Mouse (Mus musculus): ENCODE results near the gene Tbc1d16. TPM values are rescaled to one million over a fixed set of nuclear protein-coding genes. Genes with fewer than 3 reads are reported as not detected.

Tbc1d16 gene
- polyA plus RNA-seq, 1 experiment from 2014 or later: 20.9 TPM

GRCm38 (mm10) chr11:119130081-119130765, 98.1 kb downstream of the Tbc1d16 start:
- Histone ChIP-seq H3K27me3 (peaks cover 10% of the 10 kb centered on the region; the same call in 1 of the 2 replicates), H3K4me1 (peaks cover 74% of the 10 kb centered on the region), H3K27ac (no peak overlapping the region), H3K4me2 (peak overlapping the region; percentile 8; the same call in 1 of the 2 replicates), H3K4me3 (no peak overlapping the region), H3K36me3 (no peaks in the 10 kb centered on the region), H3K9me3 (no peaks in the 10 kb centered on the region), H3K9ac (no peak overlapping the region)
- 11% methylated on average over 24 of the region's 24 CpGs for WGBS
- ATAC-seq (ENCODE audit: borderline replicate concordance, extremely low read depth, low FRiP score, low TSS enrichment): no peak

- H3K9me3 ChIP-seq: no peaks in the 10 kb centered on the region
- 50% methylated on average over 18 of the region's 18 CpGs for WGBS
- H3K36me3 ChIP-seq: no peaks in the 10 kb centered on the region
- peak overlapping the region; percentile 82; the same call in 1 of the 2 replicates for H3K27ac ChIP-seq
- H3K9ac ChIP-seq: no peak overlapping the region
- 0 out of 2 replicates have a peak overlapping the region, but pooled peaks have one; percentile 8 for H3K4me2 ChIP-seq
- no peak overlapping the region for H3K4me3 ChIP-seq
- H3K4me1 ChIP-seq: peaks cover 69% of the 10 kb centered on the region
- H3K27me3 ChIP-seq: peaks cover 10% of the 10 kb centered on the region; the same call in 1 of the 2 replicates
- ATAC-seq (ENCODE audit: borderline replicate concordance, extremely low read depth, low FRiP score, low TSS enrichment): no peak
Measured at GRCm38 (mm10) chr11:119129281-119130058, 98.8 kb downstream of the Tbc1d16 start.

- 46% methylated on average over 11 of the region's 11 CpGs for WGBS
- Histone ChIP-seq H3K4me1 (peaks cover 63% of the 10 kb centered on the region), H3K27ac (peak overlapping the region; percentile 82), H3K27me3 (peaks cover 10% of the 10 kb centered on the region; the same call in 1 of the 2 replicates), H3K4me2 (peak overlapping the region; percentile 7; the same call in 1 of the 2 replicates), H3K4me3 (no peak overlapping the region), H3K9ac (no peak overlapping the region; the same call in 1 of the 2 replicates), H3K9me3 (no peaks in the 10 kb centered on the region), H3K36me3 (no peaks in the 10 kb centered on the region)
- ATAC-seq (ENCODE audit: borderline replicate concordance, extremely low read depth, low FRiP score, low TSS enrichment): no peak
Measured at GRCm38 (mm10) chr11:119128668-119129280, 99.5 kb downstream of the Tbc1d16 start.

GRCm38 (mm10) chr11:119127686-119128473, 100.4 kb downstream of the Tbc1d16 start:
- 33% methylated on average over 9 of the region's 9 CpGs for WGBS
- ATAC-seq (ENCODE audit: borderline replicate concordance, extremely low read depth, low FRiP score, low TSS enrichment): peak; percentile 63
- Histone ChIP-seq H3K4me1 (peaks cover 56% of the 10 kb centered on the region), H3K27me3 (peaks cover 10% of the 10 kb centered on the region; the same call in 1 of the 2 replicates), H3K9ac (no peak overlapping the region; the same call in 1 of the 2 replicates), H3K36me3 (no peaks in the 10 kb centered on the region), H3K4me2 (peak overlapping the region; percentile 7; the same call in 1 of the 2 replicates), H3K4me3 (no peak overlapping the region), H3K27ac (peak overlapping the region; percentile 82), H3K9me3 (no peaks in the 10 kb centered on the region)

GRCm38 (mm10) chr11:119127147-119127546, 101.2 kb downstream of the Tbc1d16 start:
- H3K9ac ChIP-seq: no peak overlapping the region
- H3K4me2 ChIP-seq: 0 out of 2 replicates have a peak overlapping the region, but pooled peaks have one; percentile 4
- H3K36me3 ChIP-seq: no peaks in the 10 kb centered on the region
- peaks cover 10% of the 10 kb centered on the region; the same call in 1 of the 2 replicates for H3K27me3 ChIP-seq
- H3K4me1 ChIP-seq: peaks cover 56% of the 10 kb centered on the region
- H3K9me3 ChIP-seq: no peaks in the 10 kb centered on the region
- peak overlapping the region; percentile 82 for H3K27ac ChIP-seq
- 36% methylated on average over 12 of the region's 12 CpGs for WGBS
- H3K4me3 ChIP-seq: no peak overlapping the region
- ATAC-seq (ENCODE audit: borderline replicate concordance, extremely low read depth, low FRiP score, low TSS enrichment): no peak

- Histone ChIP-seq H3K36me3 (no peaks in the 10 kb centered on the region), H3K4me1 (peaks cover 56% of the 10 kb centered on the region), H3K27ac (peak overlapping the region; percentile 82), H3K9me3 (no peaks in the 10 kb centered on the region), H3K9ac (peak overlapping the region; percentile 14; the same call in 1 of the 2 replicates), H3K4me3 (no peak overlapping the region), H3K27me3 (peaks cover 10% of the 10 kb centered on the region; the same call in 1 of the 2 replicates), H3K4me2 (peak overlapping the region; percentile 32)
- WGBS: 25% methylated on average over 23 of the region's 23 CpGs
- peak; percentile 87 for ATAC-seq (ENCODE audit: borderline replicate concordance, extremely low read depth, low FRiP score, low TSS enrichment)
Measured at GRCm38 (mm10) chr11:119125929-119126861, 102.1 kb downstream of the Tbc1d16 start.

GRCm38 (mm10) chr11:119124536-119124935, 103.8 kb downstream of the Tbc1d16 start:
- no peaks in the 10 kb centered on the region for H3K36me3 ChIP-seq
- H3K4me3 ChIP-seq: no peak overlapping the region
- no peak for ATAC-seq (ENCODE audit: borderline replicate concordance, extremely low read depth, low FRiP score, low TSS enrichment)
- 84% methylated on average over 6 of the region's 6 CpGs for WGBS
- no peaks in the 10 kb centered on the region for H3K9me3 ChIP-seq
- peaks cover 9% of the 10 kb centered on the region; the same call in 1 of the 2 replicates for H3K27me3 ChIP-seq
- no peak overlapping the region for H3K4me2 ChIP-seq
- no peak overlapping the region for H3K9ac ChIP-seq
- peaks cover 46% of the 10 kb centered on the region for H3K4me1 ChIP-seq
- H3K27ac ChIP-seq: no peak overlapping the region

GRCm38 (mm10) chr11:119123522-119124319, 104.6 kb downstream of the Tbc1d16 start:
- Histone ChIP-seq H3K4me2 (no peak overlapping the region), H3K9ac (no peak overlapping the region), H3K27ac (no peak overlapping the region), H3K36me3 (no peaks in the 10 kb centered on the region), H3K4me1 (peaks cover 37% of the 10 kb centered on the region), H3K9me3 (no peaks in the 10 kb centered on the region), H3K27me3 (peaks cover under 1% of the 10 kb centered on the region; the same call in 1 of the 2 replicates), H3K4me3 (no peak overlapping the region)
- ATAC-seq (ENCODE audit: borderline replicate concordance, extremely low read depth, low FRiP score, low TSS enrichment): no peak
- 67% methylated on average over 5 of the region's 5 CpGs for WGBS

- Histone ChIP-seq H3K9ac (no peak overlapping the region), H3K4me2 (no peak overlapping the region), H3K9me3 (no peaks in the 10 kb centered on the region), H3K27ac (no peak overlapping the region), H3K27me3 (no peaks in the 10 kb centered on the region), H3K4me1 (peaks cover 24% of the 10 kb centered on the region), H3K4me3 (no peak overlapping the region), H3K36me3 (no peaks in the 10 kb centered on the region)
- ATAC-seq (ENCODE audit: borderline replicate concordance, extremely low read depth, low FRiP score, low TSS enrichment): no peak
- 68% methylated on average over 5 of the region's 5 CpGs for WGBS
Measured at GRCm38 (mm10) chr11:119122396-119122795, 105.9 kb downstream of the Tbc1d16 start.

GRCm38 (mm10) chr11:119118905-119119304, 109.4 kb downstream of the Tbc1d16 start:
- Histone ChIP-seq H3K27ac (no peak overlapping the region), H3K4me2 (no peak overlapping the region), H3K9me3 (no peaks in the 10 kb centered on the region), H3K4me1 (no peaks in the 10 kb centered on the region; the same call in 1 of the 2 replicates), H3K4me3 (no peak overlapping the region), H3K27me3 (no peaks in the 10 kb centered on the region), H3K36me3 (no peaks in the 10 kb centered on the region), H3K9ac (no peak overlapping the region)
- 39% methylated on average over 7 of the region's 7 CpGs for WGBS
- ATAC-seq (ENCODE audit: borderline replicate concordance, extremely low read depth, low FRiP score, low TSS enrichment): no peak
